Comparison of ENCODE assay signal across 9 mouse cellular contexts in the genomic region with DNA sequence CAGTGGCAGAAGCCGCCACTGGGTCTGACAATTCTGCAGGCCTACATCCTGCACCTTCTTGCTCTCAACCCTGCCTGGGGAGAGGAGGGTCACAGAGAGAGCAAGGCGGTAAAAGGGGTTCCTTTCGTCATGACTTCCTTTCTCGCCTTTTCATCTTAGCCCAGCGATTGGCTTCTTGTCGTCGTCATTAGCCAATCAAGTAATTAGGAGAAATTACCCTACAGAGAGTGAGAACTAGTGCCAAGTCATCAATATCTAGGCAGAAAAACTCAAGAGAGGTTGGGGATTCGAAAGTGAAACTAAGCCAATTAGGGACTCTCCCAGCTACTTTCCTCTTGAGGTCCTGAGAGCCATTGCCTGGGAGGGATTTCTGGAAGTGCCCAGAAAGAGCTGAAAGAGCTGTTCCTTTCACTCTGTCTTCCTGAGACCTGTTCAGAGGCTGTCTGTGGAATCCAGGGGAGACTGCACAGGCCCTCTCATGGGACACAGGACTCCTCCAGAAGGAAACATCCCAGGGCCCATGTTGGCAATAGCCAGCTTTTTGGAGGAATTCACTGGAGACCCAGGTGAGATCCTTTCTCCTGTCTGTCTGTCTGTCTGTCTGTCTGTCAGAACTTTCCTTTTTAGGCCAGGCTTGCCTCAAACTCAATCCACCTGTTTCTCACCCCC. TPM values are rescaled to one million over a fixed set of nuclear protein-coding genes. Genes with fewer than 3 reads are reported as not detected.
DNase-seq lines count a peak whose midpoint lies in the region; ATAC-seq and TF ChIP-seq lines count a peak whose summit lies in the region.
"Not testable (repeated sequence)": the region's sequence is repeated elsewhere in the genome, so short reads cannot be mapped to it uniquely, and the experiment has no call there.
"Had no signal": no experiment of that assay in that cellular context is flagged by ENCODE, and none has a peak within 500 bp of the region (broad histone marks: within the 10 kb centered on the region; RNA-seq: fewer than 3 reads in every experiment).

Gene Gm19684, plus strand, starts transcription at position 327 of the 669 bp plus-strand sequence.

- not testable (repeated sequence) for ATAC-seq in forebrain, embryonic 14.5 days
- peak; percentile 71 for ATAC-seq in liver, embryonic 16.5 days (ENCODE audit: low read depth)
- peak; percentile 93 for ATAC-seq in monocyte, adult 5-6 weeks (replicated peaks; ENCODE audit: insufficient number of reproducible peaks, low FRiP score, low TSS enrichment, poor library complexity, severe bottlenecking)

- H3K27ac ChIP-seq in forebrain, embryonic 14.5 days (ENCODE audit: low read depth, low read length); liver, embryonic 16.5 days (ENCODE audit: low read length): not testable (repeated sequence)

- peak within 1 kb of the TSS; percentile 21; the same call in 1 of the 2 replicates for H3K4me2 ChIP-seq in forebrain, embryonic 14.5 days (ENCODE audit: low read length)
- H3K4me2 ChIP-seq in liver, embryonic 16.5 days (ENCODE audit: low read depth, low read length): peak within 1 kb of the TSS; percentile 39

- 7% methylated on average over 8 of the region's 8 CpGs for WGBS in forebrain, embryonic 14.5 days
- WGBS in liver, embryonic 16.5 days (ENCODE audit: insufficient replicate concordance): 2% methylated on average over 8 of the region's 8 CpGs

- not testable (repeated sequence) for H3K9me3 ChIP-seq in E14TG2a.4 (ENCODE audit: low read length); forebrain, embryonic 14.5 days (replicated peaks; ENCODE audit: control insufficient read depth, low read length); liver, embryonic 16.5 days (replicated peaks; ENCODE audit: control insufficient read depth, low read length)

- not testable (repeated sequence) for H3K36me3 ChIP-seq in E14TG2a.4 (ENCODE audit: insufficient read depth, low read length); forebrain, embryonic 14.5 days (ENCODE audit: control insufficient read depth, insufficient read depth, low read length); liver, embryonic 16.5 days (ENCODE audit: control insufficient read depth, insufficient read depth)

- peaks cover 59% of the 10 kb centered on the region for H3K27me3 ChIP-seq in E14TG2a.4 (ENCODE audit: insufficient read depth, low read length)
- H3K27me3 ChIP-seq in forebrain, embryonic 14.5 days (replicated peaks; ENCODE audit: control insufficient read depth, insufficient read depth, low read length); liver, embryonic 16.5 days (ENCODE audit: control insufficient read depth, insufficient read depth, low read depth, low read length): not testable (repeated sequence)

- not testable (repeated sequence) for H3K4me1 ChIP-seq in E14TG2a.4 (replicated peaks; ENCODE audit: low read depth, low read length); forebrain, embryonic 14.5 days (ENCODE audit: control insufficient read depth, insufficient read depth, low read length); liver, embryonic 16.5 days (ENCODE audit: control insufficient read depth, low read depth, low read length)

- H3K4me3 ChIP-seq in E14TG2a.4 (replicated peaks; ENCODE audit: low read length): peak within 1 kb of the TSS; percentile 41
- H3K4me3 ChIP-seq in forebrain, embryonic 14.5 days (ENCODE audit: low read depth, low read length); liver, embryonic 16.5 days (ENCODE audit: low read depth, low read length): not testable (repeated sequence)

- not testable (repeated sequence) for H3K9ac ChIP-seq in forebrain, embryonic 14.5 days (ENCODE audit: low read length); liver, embryonic 16.5 days (ENCODE audit: low read depth, low read length)

- TF ChIP-seq POLR2A in brain, embryonic 14.5 days (IDR thresholded peaks at IDR 0.05; ENCODE audit: borderline replicate concordance, extremely low read depth, insufficient read depth, insufficient read length, poor library complexity, severe bottlenecking): not testable (repeated sequence)

- intact Hi-C loops in heart, postnatal 36 days (cut with DNase I): not testable (repeated sequence)

- TF ChIP-seq CTCF in E14TG2a.4 (conservative IDR thresholded peaks at IDR 0.05; ENCODE audit: low read length); brain, embryonic 14.5 days (IDR thresholded peaks at IDR 0.05; ENCODE audit: borderline replicate concordance, extremely low read depth, insufficient read depth, insufficient read length): not testable (repeated sequence)

- DNase-seq in brain, embryonic 14.5 days (ENCODE audit: low read depth): peak; percentile 60
- peak; percentile 57 for DNase-seq in forebrain, embryonic 14.5 days (ENCODE audit: low spot score)
- DNase-seq in heart, postnatal 36 days: peak; percentile 41 to 60
- DNase-seq in kidney, postnatal 10 days: peak; percentile 53
- peak; percentile 41 for DNase-seq in telencephalon, adult 2 months (ENCODE audit: low read depth, low spot score)

RNA-seq across cellular contexts. Expression of gene Gm19684, which starts in this region (rescaled TPM):
- polyA plus RNA-seq in brain, embryonic 14.5 days (2012; rRNA removed): not detected in 2 replicates
- polyA plus RNA-seq in forebrain, embryonic 14.5 days (2014; fragmentation: Nextera tagmentation; extraction: Ambion mirVana): not detected in 2 replicates
- total RNA-seq in heart, postnatal 36 days (2021): under 1 TPM; 0.19 to 0.22 TPM
- polyA plus RNA-seq in liver, embryonic 16.5 days (2015; fragmentation: Nextera tagmentation; extraction: Ambion mirVana): not detected in 2 replicates
- total RNA-seq in monocyte, adult 5-6 weeks (2017): 1.4 to 2.5 TPM in 2 of 3 replicates, not detected in the other
- total RNA-seq: gastrocnemius, postnatal 14 days had no signal

Comparison
In these comparisons a context has a peak if more than half of its experiments do, and no peak if none do; other contexts are left out.
1. Peak in DNase-seq in brain, embryonic 14.5 days; RNA of the gene not detected or under 1 TPM.
2. Peak in DNase-seq and H3K4me2 ChIP-seq in forebrain, embryonic 14.5 days; RNA of the gene not detected or under 1 TPM.
3. Peak in DNase-seq in heart, postnatal 36 days; RNA of the gene not detected or under 1 TPM.
4. Peak in ATAC-seq and H3K4me2 ChIP-seq in liver, embryonic 16.5 days; RNA of the gene not detected or under 1 TPM.